Mouse (Mus musculus) intestine, embryonic 15.5 days (tissue): ENCODE data around the gene Tube1. TPM values are rescaled to one million over a fixed set of nuclear protein-coding genes. Genes with fewer than 3 reads are reported as not detected.

Source experiments
- ATAC-seq: fragments of 200-750 bp; cut with Nextera tagmentation; 2 replicates; pipeline ENCODE4 v1.8.0; 2017; ENCODE audit warnings: moderate TSS enrichment, moderate library complexity
- H3K27ac ChIP-seq: fragments of 300-500 bp; sonication (generic); 2 replicates; pipeline ENCODE4 v1.5.1; 2015; ENCODE audit warnings: mild to moderate bottlenecking, inconsistent platforms
- H3K27me3 ChIP-seq: fragments of 300-500 bp; sonication (generic); replicated peaks from 2 replicates; pipeline ENCODE4 v1.6.1; 2015; ENCODE audit warnings: inconsistent platforms
- H3K36me3 ChIP-seq: fragments of 300-500 bp; sonication (generic); 2 replicates; pipeline ENCODE4 v1.6.1; 2015; ENCODE audit warnings: inconsistent platforms
- H3K4me1 ChIP-seq: fragments of 300-500 bp; sonication (generic); replicated peaks from 2 replicates; pipeline ENCODE4 v1.6.1; 2015; ENCODE audit warnings: inconsistent platforms
- H3K4me2 ChIP-seq: fragments of 300-500 bp; sonication (generic); replicated peaks from 2 replicates; pipeline ENCODE4 v1.6.1; 2015; ENCODE audit warnings: mild to moderate bottlenecking, inconsistent platforms
- H3K4me3 ChIP-seq: fragments of 300-500 bp; sonication (generic); replicated peaks from 2 replicates; pipeline ENCODE4 v1.5.1; 2015; ENCODE audit warnings: inconsistent platforms
- H3K9ac ChIP-seq: fragments of 300-500 bp; sonication (generic); 2 replicates; pipeline ENCODE4 v1.6.1; 2015; ENCODE audit warnings: inconsistent platforms
- H3K9me3 ChIP-seq: fragments of 300-500 bp; sonication (generic); 2 replicates; pipeline ENCODE4 v1.6.1; 2016; ENCODE audit warnings: inconsistent platforms
- WGBS: fragments of 180-500 bp; shearing (Covaris S2); methylation state at CpG from one replicate; pipeline ENCODE4 v1.1.7; 2015; 5-methylcytosine and 5-hydroxymethylcytosine counted together
- polyA plus RNA-seq: library from polyadenylated mRNA; unstranded; fragments of >200 nt; fragmentation: Nextera tagmentation; extraction: Ambion mirVana; gene quantifications from 2 replicates; pipeline ENCODE4 v1.2.1, GENCODE M21; 2015

The Tube1 gene
- 11.5 and 14.7 TPM in 2 replicates for polyA plus RNA-seq

GRCm38 (mm10) chr10:39133462-39134310 lies at the start of gene Tube1, which contains the start of gene Fam229b:
TSS of gene Tube1 (plus strand) at chr10:39133976.
TSS of gene Fam229b (minus strand) at chr10:39133914.
- H3K4me3 ChIP-seq, result peak within 1 kb of the TSS; percentile 70
- WGBS, result 4% methylated on average over 47 of the region's 47 CpGs
- peak within 1 kb of the TSS; percentile 73 for H3K9ac ChIP-seq
- no peaks in the 10 kb centered on the region for H3K9me3 ChIP-seq
- no peaks in the 10 kb centered on the region for H3K27me3 ChIP-seq
- H3K4me1 ChIP-seq, result no peaks in the 10 kb centered on the region; the same call in 1 of the 2 replicates
- H3K36me3 ChIP-seq, result no peaks in the 10 kb centered on the region
- no peak within 1 kb of the TSS for H3K27ac ChIP-seq
- peak; percentile 96 for ATAC-seq
- peak within 1 kb of the TSS; percentile 82 for H3K4me2 ChIP-seq

GRCm38 (mm10) chr10:39096981-39097380 lies 36.8 kb upstream of the Tube1 start:
- no peaks in the 10 kb centered on the region for H3K4me1 ChIP-seq
- H3K27me3 ChIP-seq, result no peaks in the 10 kb centered on the region
- WGBS, result 87% methylated on average over 9 of the region's 9 CpGs
- H3K27ac ChIP-seq, result no peak overlapping the region
- no peak for ATAC-seq
- no peaks in the 10 kb centered on the region; the same call in 1 of the 2 replicates for H3K36me3 ChIP-seq
- no peak overlapping the region for H3K4me3 ChIP-seq
- no peaks in the 10 kb centered on the region for H3K9me3 ChIP-seq
- no peak overlapping the region for H3K4me2 ChIP-seq
- H3K9ac ChIP-seq, result no peak overlapping the region

GRCm38 (mm10) chr10:39098746-39099145 lies 35.0 kb upstream of the Tube1 start:
- no peak overlapping the region for H3K4me2 ChIP-seq

GRCm38 (mm10) chr10:39104803-39105449 lies 28.9 kb upstream of the Tube1 start:
- no peaks in the 10 kb centered on the region for H3K36me3 ChIP-seq
- H3K9ac ChIP-seq, result no peak overlapping the region
- H3K9me3 ChIP-seq, result no peaks in the 10 kb centered on the region
- H3K4me1 ChIP-seq, result no peaks in the 10 kb centered on the region
- 84% methylated on average over 8 of the region's 8 CpGs for WGBS
- no peak overlapping the region for H3K27ac ChIP-seq
- ATAC-seq, result no peak
- no peak overlapping the region for H3K4me3 ChIP-seq
- no peak overlapping the region for H3K4me2 ChIP-seq
- H3K27me3 ChIP-seq, result no peaks in the 10 kb centered on the region

More at GRCm38 (mm10) chr10:39098746-39099145, 35.0 kb upstream of the Tube1 start:
- no peak overlapping the region for H3K9ac ChIP-seq
- no peaks in the 10 kb centered on the region; the same call in 1 of the 2 replicates for H3K36me3 ChIP-seq
- H3K4me1 ChIP-seq, result no peaks in the 10 kb centered on the region
- H3K9me3 ChIP-seq, result no peaks in the 10 kb centered on the region
- H3K27ac ChIP-seq, result no peak overlapping the region
- H3K27me3 ChIP-seq, result no peaks in the 10 kb centered on the region
- no peak overlapping the region for H3K4me3 ChIP-seq
- WGBS, result 93% methylated on average over 10 of the region's 10 CpGs
- no peak for ATAC-seq

GRCm38 (mm10) chr10:39106413-39106812 lies 27.4 kb upstream of the Tube1 start:
- no peaks in the 10 kb centered on the region for H3K36me3 ChIP-seq
- ATAC-seq, result no peak

GRCm38 (mm10) chr10:39106935-39107334 lies 26.8 kb upstream of the Tube1 start:
- no peak for ATAC-seq
- H3K4me2 ChIP-seq, result no peak overlapping the region
- H3K9ac ChIP-seq, result no peak overlapping the region
- no peak overlapping the region for H3K4me3 ChIP-seq
- no peaks in the 10 kb centered on the region for H3K4me1 ChIP-seq
- WGBS, result 49% methylated on average over 4 of the region's 4 CpGs
- H3K27ac ChIP-seq, result no peak overlapping the region
- no peaks in the 10 kb centered on the region for H3K27me3 ChIP-seq
- H3K9me3 ChIP-seq, result no peaks in the 10 kb centered on the region
- H3K36me3 ChIP-seq, result no peaks in the 10 kb centered on the region

More at GRCm38 (mm10) chr10:39106413-39106812, 27.4 kb upstream of the Tube1 start:
- Histone ChIP-seq H3K9me3 (no peaks in the 10 kb centered on the region), H3K4me2 (no peak overlapping the region), H3K4me3 (no peak overlapping the region), H3K27me3 (no peaks in the 10 kb centered on the region), H3K9ac (no peak overlapping the region), H3K4me1 (no peaks in the 10 kb centered on the region), H3K27ac (no peak overlapping the region)
- WGBS, result 69% methylated on average over 3 of the region's 3 CpGs

- WGBS, result 64% methylated on average over 10 of the region's 10 CpGs
- ATAC-seq, result no peak
- H3K9me3 ChIP-seq, result no peaks in the 10 kb centered on the region
Measured at GRCm38 (mm10) chr10:39108837-39109488, 24.8 kb upstream of the Tube1 start.

GRCm38 (mm10) chr10:39109489-39109874 lies 24.3 kb upstream of the Tube1 start:
- Histone ChIP-seq H3K9ac (no peak overlapping the region), H3K27me3 (no peaks in the 10 kb centered on the region), H3K4me1 (no peaks in the 10 kb centered on the region), H3K9me3 (no peaks in the 10 kb centered on the region), H3K4me2 (no peak overlapping the region), H3K4me3 (no peak overlapping the region), H3K36me3 (no peaks in the 10 kb centered on the region), H3K27ac (no peak overlapping the region)
- ATAC-seq, result no peak
- 52% methylated on average over 4 of the region's 4 CpGs for WGBS

More at GRCm38 (mm10) chr10:39108837-39109488, 24.8 kb upstream of the Tube1 start:
- Histone ChIP-seq H3K4me3 (no peak overlapping the region), H3K27ac (no peak overlapping the region), H3K4me1 (no peaks in the 10 kb centered on the region), H3K4me2 (no peak overlapping the region), H3K36me3 (no peaks in the 10 kb centered on the region), H3K27me3 (no peaks in the 10 kb centered on the region), H3K9ac (no peak overlapping the region)

- Histone ChIP-seq H3K27me3 (no peaks in the 10 kb centered on the region), H3K4me1 (no peaks in the 10 kb centered on the region), H3K4me3 (no peak overlapping the region), H3K9me3 (no peaks in the 10 kb centered on the region), H3K9ac (no peak overlapping the region), H3K27ac (no peak overlapping the region), H3K4me2 (no peak overlapping the region), H3K36me3 (no peaks in the 10 kb centered on the region)
- WGBS, result 39% methylated on average over 4 of the region's 4 CpGs
- ATAC-seq, result no peak
Measured at GRCm38 (mm10) chr10:39121412-39121811, 12.4 kb upstream of the Tube1 start.

- no peak for ATAC-seq
- 80% methylated on average over 3 of the region's 3 CpGs for WGBS
- H3K36me3 ChIP-seq, result 0 out of 2 replicates have a peak, but pooled peaks cover 3% of the 10 kb centered on the region
Measured at GRCm38 (mm10) chr10:39137766-39138165, 4.0 kb downstream of the Tube1 start.

GRCm38 (mm10) chr10:39138761-39139160 lies 5.0 kb downstream of the Tube1 start:
- Histone ChIP-seq H3K4me2 (no peak overlapping the region), H3K27ac (no peak overlapping the region), H3K36me3 (0 out of 2 replicates have a peak, but pooled peaks cover 3% of the 10 kb centered on the region), H3K9me3 (no peaks in the 10 kb centered on the region), H3K4me1 (no peaks in the 10 kb centered on the region; the same call in 1 of the 2 replicates), H3K9ac (no peak overlapping the region), H3K27me3 (no peaks in the 10 kb centered on the region), H3K4me3 (no peak overlapping the region)
- no peak for ATAC-seq
- 81% methylated on average over 6 of the region's 6 CpGs for WGBS

More at GRCm38 (mm10) chr10:39137766-39138165, 4.0 kb downstream of the Tube1 start:
- Histone ChIP-seq H3K9ac (no peak overlapping the region), H3K9me3 (no peaks in the 10 kb centered on the region), H3K27ac (no peak overlapping the region), H3K4me1 (no peaks in the 10 kb centered on the region; the same call in 1 of the 2 replicates), H3K4me3 (no peak overlapping the region), H3K4me2 (no peak overlapping the region), H3K27me3 (no peaks in the 10 kb centered on the region)

GRCm38 (mm10) chr10:39140843-39141242 lies 7.1 kb downstream of the Tube1 start:
- no peaks in the 10 kb centered on the region for H3K9me3 ChIP-seq
- WGBS, result 72% methylated on average over 14 of the region's 14 CpGs
- no peaks in the 10 kb centered on the region for H3K4me1 ChIP-seq
- no peak overlapping the region for H3K4me3 ChIP-seq
- H3K9ac ChIP-seq, result no peak overlapping the region
- no peak overlapping the region for H3K4me2 ChIP-seq
- no peaks in the 10 kb centered on the region for H3K27me3 ChIP-seq
- no peak overlapping the region for H3K27ac ChIP-seq
- ATAC-seq, result no peak
- H3K36me3 ChIP-seq, result peaks cover 3% of the 10 kb centered on the region; the same call in 1 of the 2 replicates
